Mouse (Mus musculus): ENCODE results near the gene Tmem254c. TPM values are rescaled to one million over a fixed set of nuclear protein-coding genes. Genes with fewer than 3 reads are reported as not detected.
"Not testable (repeated sequence)": the region's sequence is repeated elsewhere in the genome, so short reads cannot be mapped to it uniquely, and the experiment has no call there.

Tmem254c gene
- polyA plus RNA-seq (2012; rRNA removed): 19.0 and 27.1 TPM in 2 replicates

DNA sequence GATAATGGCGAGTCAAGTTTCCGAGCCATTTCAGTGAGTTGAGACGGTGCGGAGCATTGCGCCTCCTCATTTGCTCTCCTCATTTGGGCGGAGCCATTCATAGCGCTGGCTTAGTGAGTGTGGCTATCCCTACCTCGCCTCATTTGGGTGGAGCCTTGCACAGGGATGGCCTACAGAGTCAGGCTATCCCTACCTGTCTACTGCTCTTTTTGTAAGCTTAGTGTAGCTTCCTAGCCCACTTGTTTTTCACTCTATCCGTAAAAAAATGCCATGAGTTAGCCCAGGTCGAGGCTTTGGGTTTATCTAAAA is at the start of gene Tmem254c:
Gene Tmem254c, minus strand, starts transcription at position 31 of the 309 bp plus-strand sequence.
- not testable (repeated sequence) for H3K36me3 ChIP-seq (ENCODE audit: control insufficient read depth, insufficient read depth, low read length); DNase-seq; H3K4me1 ChIP-seq (replicated peaks; ENCODE audit: control insufficient read depth, insufficient read depth, low read length); H3K4me3 ChIP-seq (ENCODE audit: control insufficient read depth, insufficient read depth, low read length); H3K27me3 ChIP-seq (ENCODE audit: control insufficient read depth, insufficient read depth, low read length); H3K27ac ChIP-seq (ENCODE audit: control insufficient read depth, insufficient read depth, low read length)
- no CpG with 5 or more reads among the region's 10 CpGs for WGBS

GRCm38 (mm10) chr14:26097622-26098021 is 30.5 kb upstream of the Tmem254c start:
- not testable (repeated sequence) for H3K27me3 ChIP-seq (ENCODE audit: control insufficient read depth, insufficient read depth, low read length); H3K4me1 ChIP-seq (replicated peaks; ENCODE audit: control insufficient read depth, insufficient read depth, low read length); H3K4me3 ChIP-seq (ENCODE audit: control insufficient read depth, insufficient read depth, low read length); H3K36me3 ChIP-seq (ENCODE audit: control insufficient read depth, insufficient read depth, low read length); DNase-seq; H3K27ac ChIP-seq (ENCODE audit: control insufficient read depth, insufficient read depth, low read length)
- WGBS: no CpG with 5 or more reads among the region's 3 CpGs

GRCm38 (mm10) chr14:26081997-26082396 is 14.8 kb upstream of the Tmem254c start, which contains the start of gene Cphx3:
TSS of gene Cphx3 (plus strand) at chr14:26082297.
- H3K36me3 ChIP-seq (ENCODE audit: control insufficient read depth, insufficient read depth, low read length); H3K27me3 ChIP-seq (ENCODE audit: control insufficient read depth, insufficient read depth, low read length): not testable (repeated sequence)
- WGBS: no CpG with 5 or more reads among the region's 1 CpGs

DNA sequence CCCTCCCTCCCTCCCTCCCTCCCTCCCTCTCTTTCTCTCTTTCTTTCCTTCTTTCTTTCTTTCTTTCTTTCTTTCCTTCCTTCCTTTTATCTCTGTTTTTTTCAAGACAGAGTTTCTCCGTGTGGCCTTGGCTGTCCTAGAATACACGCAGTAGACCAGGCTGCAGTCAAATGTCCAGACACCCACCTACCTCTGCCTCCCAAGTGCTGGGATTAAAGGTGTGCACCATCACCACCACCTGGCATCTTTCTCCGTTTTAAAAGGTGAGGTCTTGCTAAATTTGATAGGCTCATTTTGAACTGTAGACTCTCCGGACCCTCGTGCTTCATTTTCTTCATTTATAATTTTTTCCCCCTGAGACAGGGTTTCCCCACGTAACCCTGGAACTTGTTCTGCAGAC is 14.1 kb upstream of the Tmem254c start, which contains the start of gene Cphx2:
Gene Cphx2, plus strand, starts transcription at position 301 of the 400 bp plus-strand sequence.
- DNase-seq; H3K27me3 ChIP-seq (ENCODE audit: control insufficient read depth, insufficient read depth, low read length); H3K4me1 ChIP-seq (replicated peaks; ENCODE audit: control insufficient read depth, insufficient read depth, low read length); H3K27ac ChIP-seq (ENCODE audit: control insufficient read depth, insufficient read depth, low read length); H3K36me3 ChIP-seq (ENCODE audit: control insufficient read depth, insufficient read depth, low read length); H3K4me3 ChIP-seq (ENCODE audit: control insufficient read depth, insufficient read depth, low read length): not testable (repeated sequence)
- no CpG with 5 or more reads among the region's 6 CpGs for WGBS

More at GRCm38 (mm10) chr14:26081997-26082396, 14.8 kb upstream of the Tmem254c start, which contains the start of gene Cphx3:
- H3K27ac ChIP-seq (ENCODE audit: control insufficient read depth, insufficient read depth, low read length); DNase-seq; H3K4me3 ChIP-seq (ENCODE audit: control insufficient read depth, insufficient read depth, low read length); H3K4me1 ChIP-seq (replicated peaks; ENCODE audit: control insufficient read depth, insufficient read depth, low read length): not testable (repeated sequence)

- H3K27me3 ChIP-seq (ENCODE audit: control insufficient read depth, insufficient read depth, low read length); H3K27ac ChIP-seq (ENCODE audit: control insufficient read depth, insufficient read depth, low read length); H3K4me3 ChIP-seq (ENCODE audit: control insufficient read depth, insufficient read depth, low read length); H3K4me1 ChIP-seq (replicated peaks; ENCODE audit: control insufficient read depth, insufficient read depth, low read length); H3K36me3 ChIP-seq (ENCODE audit: control insufficient read depth, insufficient read depth, low read length); DNase-seq: not testable (repeated sequence)
- WGBS: no CpG with 5 or more reads among the region's 5 CpGs
Measured at GRCm38 (mm10) chr14:26076620-26077390, 9.7 kb upstream of the Tmem254c start.

DNA sequence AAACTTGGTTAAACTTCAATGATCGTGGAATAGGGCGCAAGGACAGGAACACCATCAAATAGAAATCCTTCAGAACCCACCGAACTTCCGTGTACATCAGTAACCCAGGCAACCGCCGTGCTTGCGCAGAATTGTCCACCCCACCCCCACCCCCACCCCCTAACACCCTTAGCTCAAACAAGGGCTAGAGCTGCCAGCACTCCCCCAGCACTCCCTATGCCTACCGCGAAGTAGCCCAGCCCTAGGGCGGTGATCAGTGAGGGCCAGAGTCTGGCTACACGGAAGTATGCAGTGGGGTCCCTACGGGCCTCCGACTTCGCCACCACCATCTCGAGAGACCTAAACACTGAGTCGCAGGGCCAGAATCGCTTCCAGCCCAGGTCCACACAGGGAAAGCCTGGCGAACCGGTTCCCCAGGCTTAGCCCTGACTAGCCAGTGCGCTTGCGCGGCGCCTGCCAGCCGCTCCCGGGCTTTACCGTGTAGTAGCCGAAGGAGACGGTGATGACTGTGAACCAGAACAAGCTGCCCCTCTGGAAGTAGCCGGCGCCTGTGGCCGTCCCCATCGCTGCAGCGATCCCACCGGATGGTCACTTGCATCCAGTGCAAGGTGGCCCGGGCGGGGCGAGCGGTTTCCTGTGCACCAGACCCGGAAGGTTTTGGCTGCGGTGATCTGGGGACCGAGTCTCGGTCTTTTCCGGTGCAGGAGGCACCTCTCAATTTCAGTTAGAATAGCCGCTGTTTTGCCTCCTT is 406 bp downstream of the Tmem254c start:
- not testable (repeated sequence) for H3K4me1 ChIP-seq (replicated peaks; ENCODE audit: control insufficient read depth, insufficient read depth, low read length); H3K27me3 ChIP-seq (ENCODE audit: control insufficient read depth, insufficient read depth, low read length); H3K4me3 ChIP-seq (ENCODE audit: control insufficient read depth, insufficient read depth, low read length); H3K27ac ChIP-seq (ENCODE audit: control insufficient read depth, insufficient read depth, low read length); DNase-seq; H3K36me3 ChIP-seq (ENCODE audit: control insufficient read depth, insufficient read depth, low read length)
- no CpG with 5 or more reads among the region's 44 CpGs for WGBS

- no CpG with 5 or more reads among the region's 6 CpGs for WGBS
- H3K27ac ChIP-seq (ENCODE audit: control insufficient read depth, insufficient read depth, low read length); H3K4me1 ChIP-seq (replicated peaks; ENCODE audit: control insufficient read depth, insufficient read depth, low read length); H3K27me3 ChIP-seq (ENCODE audit: control insufficient read depth, insufficient read depth, low read length); H3K4me3 ChIP-seq (ENCODE audit: control insufficient read depth, insufficient read depth, low read length); DNase-seq; H3K36me3 ChIP-seq (ENCODE audit: control insufficient read depth, insufficient read depth, low read length): not testable (repeated sequence)
Measured at GRCm38 (mm10) chr14:26059362-26059761, 7.8 kb downstream of the Tmem254c start.

GRCm38 (mm10) chr14:26058184-26058583 is 9.0 kb downstream of the Tmem254c start:
- H3K27me3 ChIP-seq (ENCODE audit: control insufficient read depth, insufficient read depth, low read length); H3K4me3 ChIP-seq (ENCODE audit: control insufficient read depth, insufficient read depth, low read length); H3K4me1 ChIP-seq (replicated peaks; ENCODE audit: control insufficient read depth, insufficient read depth, low read length); H3K36me3 ChIP-seq (ENCODE audit: control insufficient read depth, insufficient read depth, low read length); H3K27ac ChIP-seq (ENCODE audit: control insufficient read depth, insufficient read depth, low read length); DNase-seq: not testable (repeated sequence)
- WGBS: no CpG with 5 or more reads among the region's 3 CpGs

DNA sequence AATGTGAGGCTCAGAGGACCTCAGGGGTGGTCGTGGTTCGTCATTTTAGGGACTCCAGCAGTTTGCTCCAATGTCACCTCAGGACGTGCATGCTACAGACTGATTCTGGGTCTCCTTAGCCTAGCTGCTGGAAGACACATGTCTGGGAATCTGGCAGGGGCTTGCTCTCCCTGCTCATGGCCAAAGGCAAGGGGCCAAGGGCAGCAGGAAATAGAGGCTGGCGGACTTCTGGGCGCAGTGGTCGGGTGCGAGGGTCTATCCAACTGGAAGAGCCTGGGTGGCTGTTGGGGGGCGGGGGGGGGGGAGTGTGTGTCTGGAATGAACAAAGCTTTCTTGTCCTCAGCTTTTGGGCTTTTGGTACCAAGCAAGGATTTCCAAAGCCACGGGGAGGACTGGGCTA is 18.4 kb downstream of the Tmem254c start:
- H3K36me3 ChIP-seq (ENCODE audit: control insufficient read depth, insufficient read depth, low read length); H3K27me3 ChIP-seq (ENCODE audit: control insufficient read depth, insufficient read depth, low read length); DNase-seq; H3K27ac ChIP-seq (ENCODE audit: control insufficient read depth, insufficient read depth, low read length); H3K4me1 ChIP-seq (replicated peaks; ENCODE audit: control insufficient read depth, insufficient read depth, low read length); H3K4me3 ChIP-seq (ENCODE audit: control insufficient read depth, insufficient read depth, low read length): not testable (repeated sequence)
- no CpG with 5 or more reads among the region's 9 CpGs for WGBS

GRCm38 (mm10) chr14:26047026-26047425 is 20.1 kb downstream of the Tmem254c start:
- not testable (repeated sequence) for H3K27ac ChIP-seq (ENCODE audit: control insufficient read depth, insufficient read depth, low read length); H3K4me3 ChIP-seq (ENCODE audit: control insufficient read depth, insufficient read depth, low read length); H3K36me3 ChIP-seq (ENCODE audit: control insufficient read depth, insufficient read depth, low read length); DNase-seq; H3K27me3 ChIP-seq (ENCODE audit: control insufficient read depth, insufficient read depth, low read length); H3K4me1 ChIP-seq (replicated peaks; ENCODE audit: control insufficient read depth, insufficient read depth, low read length)
- WGBS: no CpG with 5 or more reads among the region's 8 CpGs

DNA sequence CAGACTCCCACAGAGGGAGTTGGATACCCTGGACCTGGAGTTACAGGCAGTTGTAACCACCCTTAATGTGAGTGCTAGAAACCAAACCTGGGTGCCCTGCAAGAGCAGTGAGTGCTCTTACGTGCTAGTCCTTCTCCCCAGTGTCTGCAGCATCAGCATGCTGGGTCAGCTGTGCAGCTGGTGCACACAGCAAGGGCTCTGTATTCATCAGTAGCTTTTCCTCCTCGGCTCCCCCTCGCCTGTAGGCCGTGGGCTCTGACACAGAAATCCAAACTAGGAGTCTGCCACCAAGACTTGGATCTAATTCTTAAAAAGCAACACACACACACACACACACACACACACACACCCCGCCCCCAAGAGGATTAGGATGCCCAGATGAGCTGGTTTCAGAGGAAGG is 22.1 kb downstream of the Tmem254c start:
- not testable (repeated sequence) for H3K27ac ChIP-seq (ENCODE audit: control insufficient read depth, insufficient read depth, low read length); H3K27me3 ChIP-seq (ENCODE audit: control insufficient read depth, insufficient read depth, low read length); H3K4me1 ChIP-seq (replicated peaks; ENCODE audit: control insufficient read depth, insufficient read depth, low read length); DNase-seq; H3K36me3 ChIP-seq (ENCODE audit: control insufficient read depth, insufficient read depth, low read length); H3K4me3 ChIP-seq (ENCODE audit: control insufficient read depth, insufficient read depth, low read length)
- no CpG with 5 or more reads among the region's 5 CpGs for WGBS

All from thymus, adult 2 months (tissue).